Mouse (Mus musculus) ovary, postnatal 14 days (tissue): ENCODE data around the gene Misp.

Experiments used
- DNase-seq: peaks from one replicate; pipeline ENCODE4 v3.0.0; 2022; ENCODE audit warnings: low spot score

Misp gene

DNA sequence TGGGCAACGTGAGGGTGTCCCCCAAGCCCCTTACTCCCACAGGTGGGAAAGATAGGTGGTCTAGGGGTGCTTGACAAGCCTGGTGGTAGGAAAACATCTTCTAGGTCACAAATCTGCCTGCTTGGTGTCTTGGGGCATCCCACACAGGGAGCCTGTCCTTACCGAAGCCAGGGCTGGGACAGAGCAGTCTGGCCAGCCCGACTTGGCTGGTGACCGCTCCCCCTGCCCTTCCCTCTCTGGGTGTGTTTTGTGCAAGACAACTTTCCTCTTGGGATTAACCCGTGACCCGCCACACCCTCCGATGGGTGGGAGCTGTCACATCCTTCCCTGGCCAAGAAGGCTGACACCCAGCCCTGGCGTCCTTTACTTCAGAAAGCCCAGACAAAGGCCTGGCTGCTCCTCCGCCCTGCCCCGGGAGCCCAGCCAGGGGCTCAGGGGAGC, 26.3 kb upstream of the Misp start:
- DNase-seq, result peak; percentile 55

DNA sequence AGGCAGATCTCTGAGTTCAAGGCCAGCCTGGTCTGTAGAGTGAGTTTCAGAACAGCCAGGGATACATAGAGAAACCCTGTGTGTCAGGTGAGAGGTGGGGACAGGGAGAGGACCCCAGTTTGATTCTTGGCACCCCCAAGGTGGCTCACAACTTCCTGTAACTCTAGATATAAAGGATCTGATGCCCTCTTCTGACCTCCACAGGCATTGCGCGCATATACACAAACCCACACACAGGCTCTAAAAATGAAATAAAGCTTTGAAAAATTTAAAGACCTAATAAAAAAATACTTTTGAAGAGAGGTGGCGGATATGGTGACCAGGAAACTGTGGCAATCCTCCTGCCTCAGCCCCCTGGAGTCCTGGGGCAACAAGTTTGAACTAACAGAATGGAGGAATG, 24.9 kb upstream of the Misp start:
- no peak for DNase-seq

DNA sequence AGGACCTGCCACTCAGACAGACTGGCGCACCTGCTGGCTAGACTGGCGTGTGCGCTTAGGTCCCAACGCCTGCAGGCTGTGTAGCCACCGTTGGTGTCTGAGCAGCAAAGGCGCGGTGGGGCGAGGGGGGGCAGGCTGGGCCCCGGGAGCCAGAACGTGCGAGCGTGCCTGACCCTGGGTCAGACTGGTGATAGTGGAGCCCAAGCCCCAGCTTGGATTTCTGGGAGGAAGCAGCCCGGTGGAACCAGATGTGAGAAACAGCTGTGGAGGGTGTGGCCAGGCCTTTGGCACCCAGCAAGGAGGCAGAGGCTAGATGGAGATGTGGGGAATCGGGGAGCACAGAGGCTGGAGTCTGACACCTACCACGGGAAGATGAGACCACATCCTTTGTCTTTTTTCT, 23.5 kb upstream of the Misp start:
- DNase-seq, result no peak

DNA sequence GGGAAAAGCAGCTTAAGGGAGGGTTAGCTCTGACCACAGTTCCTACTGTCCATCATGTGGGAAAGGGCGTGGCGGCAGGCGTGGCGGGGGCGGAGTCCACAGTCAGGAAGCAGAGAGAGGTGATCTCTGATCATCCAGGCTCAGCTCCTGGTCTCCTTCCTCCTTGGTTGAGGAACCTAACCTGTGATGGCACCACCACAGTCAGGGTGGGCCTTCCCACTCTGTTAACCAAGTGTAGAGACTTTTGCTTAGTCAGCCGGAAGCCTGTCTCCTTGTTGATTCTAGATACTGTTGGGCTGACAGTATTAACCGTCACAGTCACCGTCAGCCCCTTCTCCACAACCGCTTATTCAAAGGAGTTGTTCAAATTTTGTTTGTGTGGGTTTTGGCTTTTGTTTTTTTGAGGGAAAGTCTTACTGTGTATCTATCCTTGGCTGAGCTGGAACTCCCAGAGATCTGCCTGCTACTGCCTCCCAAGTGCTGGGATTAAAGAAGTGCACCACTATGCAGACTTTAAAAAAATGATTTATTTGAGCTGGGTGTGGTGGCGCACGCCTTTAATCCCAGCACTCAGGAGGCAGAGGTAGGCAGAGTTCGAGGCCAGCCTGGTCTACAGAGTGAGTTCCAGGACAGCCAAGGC, 22.4 kb upstream of the Misp start:
- no peak for DNase-seq

DNA sequence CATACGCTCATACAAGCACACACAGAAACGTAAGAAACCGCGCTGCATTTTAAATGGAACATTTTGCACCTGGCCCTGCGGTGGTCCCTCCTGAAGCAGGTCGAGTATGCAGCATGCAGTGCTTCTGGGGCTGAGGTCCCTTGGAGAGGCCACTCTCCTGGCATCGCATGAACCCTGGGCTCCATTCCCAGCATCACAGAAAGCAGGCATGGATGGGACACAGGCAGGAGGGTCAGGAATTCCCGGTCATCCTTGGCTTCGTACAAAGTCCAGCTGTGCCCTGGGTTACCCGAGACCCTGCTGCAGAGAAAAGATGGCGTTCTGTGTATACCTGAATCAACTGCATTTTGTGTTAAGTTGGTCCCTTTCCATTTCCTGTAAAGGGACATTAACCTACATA, 20.3 kb upstream of the Misp start:
- no peak for DNase-seq

DNA sequence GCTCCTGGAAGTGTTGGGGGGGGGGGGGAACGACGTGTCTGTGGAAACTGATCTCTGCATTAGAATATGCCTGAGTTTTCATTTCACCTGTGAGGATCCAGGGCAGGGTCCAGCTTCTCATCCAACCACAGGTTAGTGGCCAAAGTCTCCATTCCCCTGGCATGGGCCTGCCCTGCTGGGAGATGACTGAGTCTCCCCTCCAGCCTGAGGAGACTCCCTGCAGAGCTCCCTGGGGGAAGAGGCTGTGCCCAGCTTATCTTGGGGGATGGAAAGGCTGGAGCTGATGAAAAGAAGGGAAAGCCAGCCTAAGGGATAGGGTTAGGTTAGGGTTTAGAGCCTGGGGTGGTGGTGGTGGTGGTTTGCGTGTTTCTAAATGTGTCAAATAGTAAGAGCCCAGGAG, 19.0 kb upstream of the Misp start:
- DNase-seq, result no peak

DNA sequence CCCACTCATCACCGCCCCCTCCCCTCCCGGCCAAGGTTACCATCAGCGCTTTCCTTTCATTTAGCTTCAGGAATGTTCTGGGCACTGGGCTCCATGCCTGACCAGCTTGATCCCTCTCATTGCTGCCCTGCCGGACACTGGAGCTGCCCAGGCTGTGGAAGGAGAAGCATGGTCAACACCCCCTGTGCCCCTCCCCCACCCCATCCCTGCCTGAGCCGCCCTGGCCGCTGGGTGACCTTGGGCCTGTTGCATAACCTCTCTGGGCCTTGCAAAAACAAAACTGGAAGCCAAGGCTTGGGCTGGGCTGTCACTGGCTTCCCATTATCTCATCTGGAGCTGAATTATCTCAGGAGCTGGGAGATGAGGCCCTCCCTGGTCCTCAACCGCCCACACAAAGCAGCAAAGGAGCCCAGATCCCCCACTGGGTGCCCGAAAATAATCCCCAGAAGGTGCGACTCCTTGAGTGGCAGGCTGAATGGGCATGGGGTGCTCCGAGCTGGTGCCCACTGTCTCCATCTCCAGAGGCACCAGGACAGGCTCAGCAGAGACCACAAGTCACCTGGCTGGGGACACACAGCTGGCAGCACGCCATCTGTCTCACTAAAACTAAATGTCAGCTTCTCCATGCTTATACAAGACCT, 18.3 kb upstream of the Misp start:
- no peak for DNase-seq

DNA sequence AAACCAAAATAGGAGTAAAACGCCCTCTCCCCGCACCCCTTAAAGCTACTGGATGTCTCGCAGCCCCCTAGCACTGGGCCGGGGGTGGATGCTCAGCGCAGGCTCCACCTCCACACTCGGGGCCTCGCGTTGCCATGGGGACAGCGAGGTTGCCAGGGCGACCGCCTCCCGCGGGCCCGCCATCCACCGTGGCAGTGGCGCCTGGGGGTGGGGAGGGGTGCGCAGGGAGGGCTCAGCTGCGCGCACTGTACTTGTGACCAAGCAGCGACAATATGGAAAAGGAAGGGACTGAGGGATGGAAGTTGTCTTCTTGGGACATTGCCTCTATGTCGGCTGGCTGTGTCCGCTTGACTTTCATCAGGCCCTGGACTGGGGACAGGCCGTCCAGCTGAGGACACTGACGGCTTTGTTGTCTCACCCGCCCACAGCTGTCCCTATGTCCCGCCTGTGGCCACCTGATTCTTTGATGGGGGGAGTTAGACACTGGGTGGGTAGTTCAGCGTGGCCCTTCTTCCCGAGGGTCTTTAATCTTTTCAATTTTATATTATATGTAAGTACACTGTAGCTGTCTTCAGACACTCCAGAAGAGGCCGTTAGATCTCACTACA, 17.0 kb upstream of the Misp start:
- no peak for DNase-seq

DNA sequence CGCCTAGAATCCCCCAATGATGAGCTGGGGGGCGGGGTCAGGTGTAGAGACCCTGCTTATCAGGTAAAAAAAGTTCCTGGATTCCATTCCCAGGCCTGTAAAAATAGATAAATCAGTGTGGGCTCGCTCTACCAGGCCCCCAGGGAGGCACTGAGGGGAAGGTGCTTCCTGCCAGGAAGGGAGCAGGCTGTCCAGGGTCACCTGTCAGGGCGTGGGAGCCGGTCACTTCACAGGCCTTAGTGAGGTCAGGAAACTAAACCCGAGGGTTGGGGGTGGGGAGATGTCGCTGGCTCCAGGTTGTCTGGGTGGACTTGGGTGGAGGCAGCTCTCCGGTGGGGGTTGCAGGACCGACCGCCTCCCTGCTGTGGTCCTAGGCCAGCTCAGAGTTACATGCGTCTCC, 15.2 kb upstream of the Misp start:
- no peak for DNase-seq

DNA sequence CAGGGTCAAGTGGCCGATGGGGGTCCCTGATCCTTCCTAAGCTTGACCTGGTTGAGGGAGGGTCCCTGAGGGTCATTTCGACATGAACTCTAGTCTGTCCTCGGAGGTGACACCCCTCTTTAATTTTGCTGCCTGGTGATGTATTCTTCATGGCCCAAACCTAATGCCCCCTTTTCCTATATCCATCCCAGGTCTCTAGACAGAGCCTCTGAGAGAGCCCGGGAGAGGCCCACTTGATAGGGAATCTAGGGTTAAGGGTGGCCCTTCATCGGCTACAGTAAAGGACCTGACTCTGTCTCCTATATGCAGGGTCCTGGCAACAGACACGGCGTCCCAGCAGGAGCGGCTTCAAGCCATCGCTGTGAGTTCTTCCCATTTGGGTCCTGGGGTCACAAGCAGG, 14.5 kb upstream of the Misp start:
- DNase-seq, result no peak

DNA sequence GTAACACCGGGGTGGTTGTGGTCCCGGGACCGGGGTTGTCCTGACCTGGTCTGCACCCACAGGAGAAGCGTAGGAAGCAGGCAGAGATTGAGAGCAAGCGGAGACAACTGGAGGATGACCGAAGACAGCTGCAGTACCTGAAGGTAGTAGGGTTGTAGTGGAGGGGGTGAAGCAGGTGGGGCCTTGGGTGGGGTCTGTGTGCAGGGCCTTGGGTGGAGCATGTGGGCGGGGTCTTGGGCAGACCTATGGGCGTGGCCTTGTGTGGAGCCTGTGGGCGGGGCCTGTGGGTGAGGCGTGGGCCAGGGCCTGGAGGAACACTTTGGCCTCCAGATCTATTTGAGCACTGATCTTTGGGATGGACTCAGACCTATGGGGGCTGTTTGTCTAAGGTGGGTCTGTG, 13.8 kb upstream of the Misp start:
- DNase-seq, result no peak

DNA sequence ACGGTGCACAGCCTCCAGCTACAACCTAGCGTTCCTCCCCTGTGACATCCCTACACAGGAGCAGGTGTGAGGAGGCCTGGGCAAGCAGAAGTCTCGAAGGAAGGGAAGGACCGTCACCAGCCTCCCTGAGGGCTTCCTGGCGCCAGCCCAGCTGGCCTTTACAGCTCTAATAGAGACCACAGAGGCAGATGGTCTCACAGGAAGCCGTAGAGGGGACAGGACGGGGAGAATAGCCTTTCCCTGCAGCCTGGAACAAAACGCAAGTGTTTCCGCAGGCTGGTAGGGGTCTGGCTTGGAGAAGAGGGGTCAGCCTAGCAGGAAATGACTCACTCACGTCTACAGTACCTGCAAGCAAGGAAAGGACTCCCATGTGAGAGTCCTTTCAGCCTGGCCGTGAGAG, 13.0 kb upstream of the Misp start:
- DNase-seq, result no peak

DNA sequence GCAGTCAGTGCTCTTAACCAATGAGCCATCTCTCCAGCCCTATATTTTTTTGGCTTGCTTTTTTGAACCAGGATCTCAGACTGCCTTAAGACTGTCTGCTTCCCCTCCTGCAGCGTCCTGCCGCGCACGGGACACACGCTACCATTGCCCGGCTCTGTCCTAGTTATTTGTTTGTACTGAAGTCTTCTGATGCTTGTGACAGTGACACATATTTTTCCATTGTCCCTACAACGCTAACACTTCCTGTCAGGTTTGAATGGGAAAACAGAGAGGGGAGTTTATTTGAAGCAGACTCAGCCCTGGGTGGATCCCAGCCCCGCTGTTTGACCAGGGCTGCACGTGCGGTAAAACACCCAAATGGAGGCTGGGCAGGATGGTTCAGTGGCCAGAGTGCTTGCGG, 12.1 kb upstream of the Misp start:
- no peak for DNase-seq

DNA sequence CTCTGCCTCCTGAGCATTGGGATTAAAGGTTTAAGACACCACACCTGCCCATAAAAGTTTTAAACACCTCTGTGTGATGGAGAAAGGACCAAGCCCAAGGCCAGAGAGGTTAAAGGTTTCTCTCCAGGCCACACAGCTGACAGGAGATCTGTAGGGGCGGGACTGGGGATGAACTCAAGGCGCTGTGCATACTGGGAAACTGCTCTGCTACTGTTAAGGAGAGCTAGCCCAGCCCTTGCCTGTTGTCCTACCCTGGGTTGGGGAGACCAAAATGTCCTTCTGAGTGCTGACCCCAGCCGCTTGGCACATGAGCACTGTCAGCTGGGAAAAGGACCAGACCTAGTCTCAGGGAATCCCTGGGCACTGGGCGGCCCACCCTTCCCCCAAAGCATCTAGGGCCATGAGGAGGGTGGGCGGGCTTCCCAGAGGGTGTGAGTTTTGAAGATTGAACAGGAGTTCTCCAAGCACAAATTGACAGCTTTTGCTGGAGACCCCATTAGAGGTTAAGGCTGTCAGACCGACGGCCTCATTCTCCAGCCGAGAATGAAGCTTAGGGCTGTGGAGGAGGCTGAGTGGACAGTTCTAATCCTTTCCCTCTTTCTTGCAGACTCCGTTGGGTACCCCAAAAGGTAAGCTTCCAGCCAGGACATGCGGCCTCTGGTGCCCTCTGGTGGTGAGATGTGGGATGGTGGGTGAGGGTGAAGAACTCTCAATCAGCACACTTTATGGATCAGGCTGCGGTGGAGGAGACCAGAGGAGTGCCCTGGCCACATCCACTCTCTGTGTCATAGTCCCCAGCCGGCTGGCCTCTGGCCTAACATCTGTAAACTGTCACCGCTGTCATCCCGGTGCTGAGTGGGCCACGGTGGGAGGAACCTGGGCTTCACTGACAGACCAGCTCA, 8.8 kb upstream of the Misp start:
- DNase-seq, result peak; percentile 92

DNA sequence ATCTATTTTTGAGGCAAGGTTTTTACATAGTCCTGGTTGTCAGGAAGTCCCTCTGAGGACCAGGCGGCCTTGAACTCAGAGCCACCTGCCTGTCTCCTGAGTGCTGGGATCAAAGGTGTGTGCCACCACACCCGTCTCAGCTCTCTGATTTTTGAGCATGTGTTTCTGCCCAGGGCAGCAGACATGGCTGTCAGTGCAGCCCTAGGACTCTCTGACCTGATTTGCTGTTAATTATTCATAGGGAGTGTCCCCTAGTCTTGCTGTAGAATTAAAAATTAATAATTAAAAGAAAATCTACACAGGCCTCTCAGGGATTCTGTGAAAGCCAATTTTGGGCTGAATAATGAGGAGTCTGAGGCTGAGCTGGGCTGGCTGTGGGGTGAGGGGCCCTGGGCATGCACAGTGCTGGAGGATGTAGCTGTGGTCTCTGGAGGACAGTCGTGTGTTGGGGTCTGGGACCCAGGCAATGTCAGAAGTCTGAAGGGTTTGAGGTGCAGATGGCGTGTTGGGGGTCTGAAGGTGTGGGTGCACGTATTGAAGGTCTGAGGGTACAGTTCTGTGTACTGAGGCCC, 6.4 kb upstream of the Misp start:
- no peak for DNase-seq

DNA sequence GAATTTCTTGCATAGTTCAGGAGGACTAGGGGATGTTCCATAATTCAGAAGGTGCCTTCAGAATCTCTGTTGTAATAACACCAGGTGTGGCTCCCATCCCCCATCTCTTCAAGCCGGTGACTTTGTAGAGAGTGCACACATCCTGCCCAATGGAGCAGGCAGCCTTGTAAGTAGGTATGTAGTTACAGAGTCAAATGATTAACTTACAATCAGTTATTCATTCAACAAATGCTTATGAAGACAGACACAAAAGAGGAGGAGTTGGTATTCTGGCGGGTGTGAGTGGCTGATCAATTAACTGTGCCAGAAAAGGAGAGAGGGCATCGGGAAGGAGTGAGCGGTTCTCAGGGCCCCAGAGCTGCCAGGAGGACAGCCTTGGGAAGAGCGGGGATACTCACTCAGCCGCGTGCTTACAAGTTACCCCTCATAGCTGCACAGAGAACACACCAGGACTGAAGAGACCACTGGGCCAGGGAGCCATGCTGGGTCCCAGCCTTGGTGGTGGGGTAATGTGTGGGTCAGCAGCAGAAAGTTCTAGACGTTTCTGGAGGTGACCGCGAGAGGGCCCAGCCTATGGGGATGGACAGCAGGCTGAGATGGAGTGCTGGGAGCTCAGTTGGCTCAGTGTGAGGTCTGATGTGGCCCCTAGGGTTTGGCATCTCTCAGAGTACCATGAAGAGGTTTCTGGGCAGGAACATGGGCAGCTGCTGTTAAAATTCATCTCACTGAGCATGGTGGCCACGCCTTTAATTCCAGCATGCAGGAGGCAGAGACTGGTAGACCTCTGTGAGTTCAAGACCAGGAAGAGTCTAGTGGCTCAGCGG, 4.9 kb upstream of the Misp start:
- no peak for DNase-seq

DNA sequence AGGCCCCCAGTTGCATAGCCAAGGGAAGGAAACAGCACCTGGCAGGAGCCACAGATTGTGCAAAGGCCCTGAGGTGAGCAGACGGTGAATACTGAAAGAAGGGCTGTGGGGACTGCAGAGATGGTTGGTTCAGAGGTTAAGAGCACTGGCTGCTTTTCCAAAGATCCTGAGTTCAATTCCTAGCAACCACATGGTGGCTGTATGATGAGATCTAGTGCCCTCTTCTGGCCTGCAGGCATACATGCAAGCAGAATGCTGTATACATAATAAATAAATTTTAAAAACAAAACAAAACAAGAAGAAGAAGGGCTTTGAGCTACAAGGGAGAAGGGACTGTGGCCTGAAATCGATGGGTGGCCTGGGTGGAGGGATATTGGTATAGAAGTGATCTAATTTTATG, 3.7 kb upstream of the Misp start:
- DNase-seq, result no peak

DNA sequence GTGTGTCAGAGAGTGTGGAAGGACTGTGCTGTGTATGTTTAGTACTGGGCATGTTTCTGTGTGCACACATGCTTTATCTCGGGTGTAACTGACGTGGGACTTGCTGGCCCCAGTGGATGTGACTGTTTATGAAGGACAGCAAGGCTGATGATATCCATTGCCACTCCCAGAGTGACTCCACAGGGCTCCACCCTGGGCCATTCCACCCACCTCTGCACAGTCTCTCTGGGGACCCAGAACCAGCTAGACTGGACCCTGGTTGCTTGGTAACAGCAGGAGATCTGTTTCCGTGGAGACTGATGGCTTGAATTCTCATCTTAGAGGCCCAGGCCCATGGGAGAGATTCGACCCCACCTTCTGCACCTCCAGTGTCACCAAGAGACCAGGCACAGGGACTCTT, 2.6 kb upstream of the Misp start:
- DNase-seq, result no peak

DNA sequence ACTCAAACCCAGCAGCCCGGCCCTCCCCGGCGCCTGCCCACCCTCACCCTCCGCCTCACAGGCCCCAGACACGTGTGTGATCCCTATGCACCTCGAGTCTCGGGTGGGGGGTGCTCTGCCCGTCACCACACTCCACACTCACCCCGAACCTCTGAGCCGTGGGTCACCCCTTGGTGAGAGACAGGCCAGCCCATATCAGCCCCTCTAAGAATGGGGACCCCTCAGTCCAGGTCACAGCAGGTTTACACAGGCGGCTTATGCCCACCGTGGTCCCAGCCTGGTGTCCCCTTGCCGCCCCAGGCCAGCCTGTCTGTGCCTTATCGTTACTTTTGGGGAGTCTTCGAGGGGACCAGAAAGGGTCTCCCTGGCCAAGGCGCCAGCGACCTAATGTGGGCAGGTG, 1.2 kb upstream of the Misp start:
- no peak for DNase-seq

DNA sequence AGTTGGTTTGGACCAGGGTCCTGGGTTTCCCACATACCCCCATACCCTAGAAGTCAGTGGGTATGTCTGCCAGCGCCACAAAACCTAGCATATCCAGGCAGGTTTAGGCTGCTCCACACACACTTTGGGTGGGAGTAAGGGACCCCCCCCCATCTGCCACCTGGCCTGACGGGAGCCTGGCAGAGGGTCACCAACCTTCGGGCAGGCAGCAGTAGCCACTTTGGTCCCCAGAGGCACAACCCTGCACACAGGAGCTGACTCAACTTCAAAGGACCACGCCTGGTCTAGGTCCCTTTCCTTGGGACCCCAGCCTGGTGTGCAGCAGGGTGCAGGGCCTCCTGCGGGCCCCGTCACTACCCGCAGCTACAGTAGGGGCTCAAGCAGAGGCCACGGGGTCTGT, 512 bp upstream of the Misp start:
- no peak for DNase-seq

DNA sequence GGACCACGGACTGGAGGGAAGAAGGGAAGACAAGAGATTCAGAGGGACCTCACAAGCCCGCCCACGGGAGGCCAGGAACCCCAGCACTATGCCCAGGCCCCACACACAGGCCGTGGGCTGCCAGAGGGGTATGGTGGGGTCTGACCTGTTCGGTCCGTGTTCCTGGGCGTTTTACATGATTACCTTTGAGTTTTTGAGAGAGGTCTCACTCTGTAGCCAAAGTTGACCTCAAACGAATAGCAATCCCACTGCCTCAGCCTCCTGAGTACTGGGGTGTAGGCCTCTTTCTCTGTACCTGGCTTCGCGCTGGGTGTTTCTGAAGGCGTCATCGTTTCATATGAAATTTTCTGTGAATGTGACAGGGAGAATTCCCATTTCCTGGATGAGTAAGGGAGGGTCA, 942 bp downstream of the Misp start:
- no peak for DNase-seq

DNA sequence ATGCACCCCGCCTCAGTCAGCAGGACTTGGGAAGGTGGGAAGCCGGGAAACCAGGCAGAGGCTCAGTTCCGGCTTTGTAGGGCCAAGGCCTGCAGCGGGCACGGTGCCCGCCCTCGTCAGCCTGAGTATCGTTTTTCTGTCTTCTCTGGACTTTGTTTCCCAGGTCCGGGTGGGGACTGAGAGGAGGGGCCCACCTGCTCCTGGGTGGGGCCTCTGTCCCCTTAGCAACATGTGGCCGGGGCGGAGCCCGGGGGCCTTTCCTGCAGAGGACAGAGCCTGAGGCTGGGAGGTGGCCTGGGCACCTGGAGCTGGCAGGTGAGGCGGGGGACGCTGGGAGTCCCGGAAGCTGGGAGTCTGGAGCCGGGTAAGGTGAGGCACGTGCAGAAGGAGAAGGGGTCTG, 1.6 kb downstream of the Misp start:
- DNase-seq, result no peak
